Mouse (Mus musculus) heart, embryonic 14.5 days (tissue): Measurements from ENCODE around the gene Lin7a. TPM values are rescaled to one million over a fixed set of nuclear protein-coding genes. Genes with fewer than 3 reads are reported as not detected.

Experiments used
- ATAC-seq: fragments of 200-750 bp; cut with Nextera tagmentation; 2 replicates; pipeline ENCODE4 v1.8.0; 2017; ENCODE audit warnings: low read depth, moderate TSS enrichment; ENCODE audit not compliant: insufficient number of reproducible peaks, insufficient read depth, low FRiP score
- H3K27ac ChIP-seq, 2 experiments: fragments of 200-500 bp in 1 of 2; fragments of 300-500 bp in 1 of 2; sonication (generic) in 1 of 2; replicated peaks in 1 of 2; 2 replicates each; pipeline ENCODE4 v1.5.1; 2012 to 2014; ENCODE audit warnings: low read depth in 2 of 2, low read length in 2 of 2, control low read depth in 1 of 2, mild to moderate bottlenecking in 1 of 2, mixed read lengths in 1 of 2; ENCODE audit not compliant: control insufficient read depth in 1 of 2, insufficient read depth in 1 of 2
- H3K27me3 ChIP-seq: fragments of 300-500 bp; sonication (generic); 2 replicates; pipeline ENCODE4 v1.6.1; 2014; ENCODE audit warnings: mild to moderate bottlenecking, low read length, control low read depth; ENCODE audit not compliant: control insufficient read depth, insufficient read depth
- H3K36me3 ChIP-seq: fragments of 300-500 bp; sonication (generic); 2 replicates; pipeline ENCODE4 v1.6.1; 2014; ENCODE audit warnings: mild to moderate bottlenecking, control low read depth, low read length, mixed read lengths; ENCODE audit not compliant: control insufficient read depth, insufficient read depth
- H3K4me1 ChIP-seq, 2 experiments: fragments of 200-500 bp in 1 of 2; fragments of 300-500 bp in 1 of 2; sonication (generic) in 1 of 2; 2 replicates each; pipeline ENCODE4 v1.6.1; 2012 to 2014; ENCODE audit warnings: low read length in 2 of 2, control low read depth in 1 of 2, mixed read lengths in 1 of 2; ENCODE audit not compliant: control insufficient read depth in 2 of 2, insufficient read depth in 2 of 2
- H3K4me2 ChIP-seq: fragments of 300-500 bp; sonication (generic); 2 replicates; pipeline ENCODE4 v1.6.1; 2014; ENCODE audit warnings: mild to moderate bottlenecking, low read length
- H3K4me3 ChIP-seq, 2 experiments: fragments of 200-500 bp in 1 of 2; fragments of 300-500 bp in 1 of 2; sonication (generic) in 1 of 2; 2 replicates each; pipeline ENCODE4 v1.5.1; 2012 to 2014; ENCODE audit warnings: low read length in 2 of 2, mild to moderate bottlenecking in 2 of 2, control low read depth in 1 of 2, low read depth in 1 of 2, moderate library complexity in 1 of 2; ENCODE audit not compliant: control insufficient read depth in 1 of 2, insufficient read depth in 1 of 2
- H3K9ac ChIP-seq: fragments of 300-500 bp; sonication (generic); 2 replicates; pipeline ENCODE4 v1.6.1; 2014; ENCODE audit warnings: mild to moderate bottlenecking, low read length
- H3K9me3 ChIP-seq: fragments of 300-500 bp; sonication (generic); 2 replicates; pipeline ENCODE4 v1.6.1; 2016; ENCODE audit warnings: low read length, control low read depth; ENCODE audit not compliant: control insufficient read depth
- WGBS: fragments of 180-500 bp; shearing (Covaris S2); extraction: QIAGEN DNeasy Blood & Tissue Kit; methylation state at CpG from one replicate; pipeline ENCODE4 v1.1.7; 2014; 5-methylcytosine and 5-hydroxymethylcytosine counted together
- polyA plus RNA-seq: library from polyadenylated mRNA; unstranded; fragments of >200 nt; fragmentation: Nextera tagmentation; extraction: Ambion mirVana; gene quantifications from 2 replicates; pipeline ENCODE4 v1.2.1, GENCODE M21; 2014

Gene Lin7a
- polyA plus RNA-seq, 1 experiment from 2014 or later, result 2.5 TPM

GRCm38 (mm10) chr10:107232491-107233110, 38.9 kb upstream of the Lin7a start:
- H3K4me1 ChIP-seq, result no peaks in the 10 kb centered on the region
- WGBS, result 80% methylated on average over 2 of the region's 2 CpGs
- no peak for ATAC-seq
- H3K4me3 ChIP-seq, result no peak overlapping the region
- H3K27me3 ChIP-seq, result no peaks in the 10 kb centered on the region
- H3K27ac ChIP-seq, result no peak overlapping the region
- no peaks in the 10 kb centered on the region for H3K36me3 ChIP-seq
- H3K9me3 ChIP-seq, result no peaks in the 10 kb centered on the region
- H3K4me2 ChIP-seq, result no peak overlapping the region
- no peak overlapping the region for H3K9ac ChIP-seq

GRCm38 (mm10) chr10:107233221-107233620, 38.3 kb upstream of the Lin7a start:
- ATAC-seq, result no peak
- Histone ChIP-seq H3K4me1 (no peaks in the 10 kb centered on the region), H3K4me2 (no peak overlapping the region), H3K9ac (no peak overlapping the region), H3K27ac (no peak overlapping the region), H3K9me3 (no peaks in the 10 kb centered on the region), H3K4me3 (no peak overlapping the region), H3K27me3 (no peaks in the 10 kb centered on the region), H3K36me3 (no peaks in the 10 kb centered on the region)
- 80% methylated on average over 2 of the region's 2 CpGs for WGBS

GRCm38 (mm10) chr10:107233825-107234224, 37.7 kb upstream of the Lin7a start:
- no peaks in the 10 kb centered on the region for H3K4me1 ChIP-seq
- H3K27me3 ChIP-seq, result no peaks in the 10 kb centered on the region
- ATAC-seq, result no peak
- H3K9ac ChIP-seq, result no peak overlapping the region
- H3K4me3 ChIP-seq, result no peak overlapping the region
- no peak overlapping the region for H3K4me2 ChIP-seq
- WGBS, result 84% methylated on average over 4 of the region's 4 CpGs
- no peaks in the 10 kb centered on the region for H3K36me3 ChIP-seq
- no peaks in the 10 kb centered on the region for H3K9me3 ChIP-seq
- no peak overlapping the region for H3K27ac ChIP-seq

DNA sequence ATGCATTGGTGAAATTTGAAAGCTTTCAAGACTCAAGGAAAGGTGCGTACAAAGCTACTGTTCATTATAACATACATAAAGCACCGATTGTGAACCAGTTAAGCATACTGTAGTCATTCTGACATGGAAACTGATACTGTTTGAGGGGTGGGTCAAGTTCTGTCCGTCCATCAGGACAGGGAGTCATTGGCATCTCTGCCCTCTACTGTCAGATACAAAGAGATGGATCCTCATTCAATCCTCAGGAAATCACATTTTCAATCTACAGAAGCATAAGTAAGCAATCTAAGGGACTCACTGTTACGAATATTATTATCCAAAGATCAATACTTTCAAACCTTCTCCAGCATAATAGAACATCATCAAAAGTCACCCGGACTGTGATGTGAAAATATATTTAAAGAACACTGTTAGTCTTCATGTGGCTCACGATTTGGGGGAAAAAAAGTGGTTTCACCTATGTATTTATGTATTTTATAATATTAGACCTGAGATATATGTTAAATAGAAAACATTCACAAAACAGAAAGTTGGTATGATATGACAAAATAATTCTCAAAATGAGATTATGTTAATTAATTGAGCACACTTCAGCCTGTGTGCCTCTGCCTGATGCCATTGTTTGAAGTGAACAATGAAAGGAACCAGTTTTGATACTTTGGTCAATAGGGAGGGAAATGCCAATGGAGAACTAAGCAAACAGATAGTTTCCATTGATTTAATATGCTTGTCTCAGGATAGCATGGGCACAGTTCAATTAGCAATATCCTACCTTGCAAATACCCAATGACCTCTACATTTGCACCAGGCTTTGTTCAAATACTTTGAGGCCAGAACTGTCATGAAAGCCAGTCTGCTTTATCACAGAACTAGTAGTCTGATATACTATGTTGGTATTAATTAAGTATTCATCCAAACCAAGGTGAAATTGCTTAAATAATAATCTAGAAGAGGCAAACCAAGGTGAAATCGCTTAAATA, 36.8 kb upstream of the Lin7a start:
- 68% methylated on average over 7 of the region's 7 CpGs for WGBS
- no peaks in the 10 kb centered on the region for H3K27me3 ChIP-seq
- H3K4me1 ChIP-seq, result no peaks in the 10 kb centered on the region
- no peak overlapping the region for H3K4me3 ChIP-seq
- H3K4me2 ChIP-seq, result no peak overlapping the region
- no peak for ATAC-seq
- no peaks in the 10 kb centered on the region for H3K9me3 ChIP-seq
- no peak overlapping the region for H3K27ac ChIP-seq
- no peaks in the 10 kb centered on the region for H3K36me3 ChIP-seq
- no peak overlapping the region for H3K9ac ChIP-seq

DNA sequence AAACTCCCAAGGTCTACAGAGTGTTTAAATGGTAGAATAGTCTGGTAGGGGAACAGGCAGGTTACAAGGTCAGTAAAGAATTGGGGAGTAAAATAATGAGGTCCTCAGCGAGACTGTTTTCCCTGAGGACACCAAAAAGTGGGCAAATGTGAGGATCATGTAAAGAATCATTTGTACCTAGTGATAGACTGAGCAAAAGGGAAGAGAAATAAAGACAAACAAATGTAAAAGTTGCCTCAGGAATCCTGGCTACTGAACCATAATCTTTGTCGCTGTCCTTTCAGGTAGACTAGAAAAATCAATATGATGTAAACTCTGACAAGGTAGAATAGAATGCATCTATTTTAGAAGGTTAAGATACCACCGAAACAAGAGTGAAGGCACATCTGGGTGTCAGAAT, 36.0 kb upstream of the Lin7a start:
- no peak overlapping the region for H3K4me2 ChIP-seq
- H3K27ac ChIP-seq, result no peak overlapping the region
- H3K36me3 ChIP-seq, result no peaks in the 10 kb centered on the region
- no peak overlapping the region for H3K9ac ChIP-seq
- H3K4me3 ChIP-seq, result no peak overlapping the region
- no peaks in the 10 kb centered on the region for H3K4me1 ChIP-seq
- H3K9me3 ChIP-seq, result no peaks in the 10 kb centered on the region
- WGBS, result 82% methylated on average over 3 of the region's 3 CpGs
- no peak for ATAC-seq
- no peaks in the 10 kb centered on the region for H3K27me3 ChIP-seq

GRCm38 (mm10) chr10:107236211-107236610, 35.3 kb upstream of the Lin7a start:
- H3K27me3 ChIP-seq, result no peaks in the 10 kb centered on the region
- H3K4me1 ChIP-seq, result no peaks in the 10 kb centered on the region
- no peak for ATAC-seq
- no peak overlapping the region for H3K4me3 ChIP-seq
- H3K4me2 ChIP-seq, result no peak overlapping the region
- no peaks in the 10 kb centered on the region for H3K9me3 ChIP-seq
- no peak overlapping the region for H3K27ac ChIP-seq
- no peaks in the 10 kb centered on the region for H3K36me3 ChIP-seq
- no peak overlapping the region for H3K9ac ChIP-seq
- WGBS, result 76% methylated on average over 4 of the region's 4 CpGs

- no peaks in the 10 kb centered on the region for H3K27me3 ChIP-seq
- H3K4me1 ChIP-seq, result no peaks in the 10 kb centered on the region
- no peak overlapping the region for H3K27ac ChIP-seq
- WGBS, result 74% methylated on average over 2 of the region's 2 CpGs
- no peak overlapping the region for H3K4me2 ChIP-seq
- H3K4me3 ChIP-seq, result no peak overlapping the region
- ATAC-seq, result no peak
- no peaks in the 10 kb centered on the region for H3K36me3 ChIP-seq
- no peaks in the 10 kb centered on the region for H3K9me3 ChIP-seq
- no peak overlapping the region for H3K9ac ChIP-seq
Observed at GRCm38 (mm10) chr10:107237076-107237475, 34.4 kb upstream of the Lin7a start.
